Mouse (Mus musculus) kidney, adult 2 months (tissue): ENCODE measurements at regions not wholly inside any gene's neighbourhood (a gene's known extent, or its start where the extent isn't known, plus 50 kb on each side); places are given as distances from the start of the nearest gene placed in this dataset.

Source experiments
- DNase-seq: peaks from one replicate; pipeline ENCODE4 v3.0.0; 2021
- H3K27ac ChIP-seq: fragments of 200-500 bp; 2 replicates; pipeline ENCODE4 v1.5.1; 2012; ENCODE audit warnings: low read depth, low read length, control low read depth, inconsistent platforms; ENCODE audit not compliant: insufficient read depth
- H3K27me3 ChIP-seq: fragments of 200-500 bp; replicated peaks from 2 replicates; pipeline ENCODE4 v1.6.1; 2012; ENCODE audit warnings: mild to moderate bottlenecking, moderate library complexity, low read length, inconsistent platforms; ENCODE audit not compliant: control insufficient read depth, insufficient read depth
- H3K36me3 ChIP-seq: fragments of 200-500 bp; 2 replicates; pipeline ENCODE4 v1.6.1; 2012; ENCODE audit warnings: mild to moderate bottlenecking, moderate library complexity, low read length, inconsistent platforms; ENCODE audit not compliant: control insufficient read depth, insufficient read depth
- H3K4me1 ChIP-seq: fragments of 200-500 bp; 2 replicates; pipeline ENCODE4 v1.6.1; 2011; ENCODE audit warnings: low read length; ENCODE audit not compliant: control insufficient read depth, insufficient read depth
- H3K4me3 ChIP-seq: fragments of 200-500 bp; 2 replicates; pipeline ENCODE4 v1.5.1; 2011; ENCODE audit warnings: mild to moderate bottlenecking, low read depth, low read length, control low read depth; ENCODE audit not compliant: insufficient read depth
- CTCF ChIP-seq: fragments of 200-500 bp; conservative IDR thresholded peaks from 2 replicates; pipeline ENCODE4 v1.5.1; 2011; ENCODE audit warnings: low read depth, mild to moderate bottlenecking, control low read depth, low read length, moderate library complexity, mixed read lengths; ENCODE audit not compliant: insufficient read depth, insufficient read length
- POLR2A ChIP-seq: fragments of 200-500 bp; IDR thresholded peaks from one replicate; pipeline ENCODE4 v1.6.1; 2011; ENCODE audit warnings: low read depth, low read length, control low read depth
- WGBS: fragments of 180-500 bp; shearing (Covaris S2); methylation state at CpG from one replicate; pipeline ENCODE4 v1.1.7; 2018; 5-methylcytosine and 5-hydroxymethylcytosine counted together

DNA sequence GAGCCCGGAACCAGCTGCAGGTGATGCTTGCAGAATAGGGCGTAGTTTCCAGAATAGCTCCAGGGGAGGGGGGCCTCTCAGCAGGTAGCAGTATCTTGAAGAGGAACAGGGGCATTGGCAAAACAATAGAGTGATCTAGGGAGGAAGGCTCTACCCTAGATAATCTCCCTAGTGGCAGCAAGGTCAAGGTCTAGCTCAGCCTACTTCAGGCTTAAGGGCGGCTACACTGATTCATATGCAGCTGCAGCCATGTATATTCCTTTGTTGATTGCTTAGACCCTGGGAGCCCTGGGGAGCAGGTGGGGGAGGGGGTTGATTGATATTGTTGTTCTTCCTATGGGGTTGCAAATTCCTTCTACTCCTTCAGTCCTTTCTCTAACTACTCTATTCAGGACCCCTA lies 252.3 kb upstream of the Sema3a start:
- H3K4me1 ChIP-seq = no peaks in the 10 kb centered on the region
- TF ChIP-seq POLR2A (no peak), CTCF (no peak)
- no peak overlapping the region for H3K27ac ChIP-seq
- H3K4me3 ChIP-seq = no peak overlapping the region
- no peaks in the 10 kb centered on the region for H3K27me3 ChIP-seq
- DNase-seq = no peak
- 92% methylated on average over 3 of the region's 3 CpGs for WGBS
- H3K36me3 ChIP-seq = no peaks in the 10 kb centered on the region

DNA sequence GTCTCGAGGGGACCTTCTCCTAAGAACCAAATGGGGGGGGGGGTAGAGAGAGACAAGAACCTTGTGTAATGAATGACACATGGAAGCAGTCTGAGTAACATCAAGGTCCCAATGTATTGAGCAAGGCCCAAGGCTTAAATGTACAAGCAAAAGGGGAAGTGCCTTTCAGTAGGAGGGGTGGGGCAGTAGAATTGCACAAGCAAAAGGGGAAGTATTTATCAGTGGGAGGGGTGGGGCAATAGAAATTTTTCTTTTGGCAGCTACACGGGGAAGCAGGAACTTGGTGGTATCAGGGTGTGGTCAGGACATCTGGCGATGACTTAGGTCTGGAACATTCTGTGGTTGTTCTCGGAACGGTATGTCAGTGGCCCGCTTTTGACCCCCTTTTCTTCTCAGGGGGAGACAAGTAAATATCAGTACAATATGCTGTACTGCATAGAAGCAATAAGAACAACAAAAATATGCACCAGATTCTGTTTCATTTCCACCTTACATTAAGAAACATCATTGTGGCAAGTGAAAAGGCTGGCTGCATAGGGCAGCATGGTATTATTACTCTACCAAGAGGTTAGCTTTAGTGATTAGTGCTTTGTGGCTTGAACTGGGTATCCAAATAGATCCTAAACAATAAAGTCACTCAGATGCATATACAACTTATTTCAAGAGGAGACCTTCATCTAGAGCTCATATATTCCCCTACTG lies 247.5 kb upstream of the Sema3a start:
- Histone ChIP-seq H3K36me3 (no peaks in the 10 kb centered on the region), H3K27ac (no peak overlapping the region), H3K27me3 (no peaks in the 10 kb centered on the region), H3K4me3 (no peak overlapping the region), H3K4me1 (no peaks in the 10 kb centered on the region)
- TF ChIP-seq POLR2A = no peak
- no peak for TF ChIP-seq CTCF
- DNase-seq = no peak
- 87% methylated on average over 6 of the region's 6 CpGs for WGBS

DNA sequence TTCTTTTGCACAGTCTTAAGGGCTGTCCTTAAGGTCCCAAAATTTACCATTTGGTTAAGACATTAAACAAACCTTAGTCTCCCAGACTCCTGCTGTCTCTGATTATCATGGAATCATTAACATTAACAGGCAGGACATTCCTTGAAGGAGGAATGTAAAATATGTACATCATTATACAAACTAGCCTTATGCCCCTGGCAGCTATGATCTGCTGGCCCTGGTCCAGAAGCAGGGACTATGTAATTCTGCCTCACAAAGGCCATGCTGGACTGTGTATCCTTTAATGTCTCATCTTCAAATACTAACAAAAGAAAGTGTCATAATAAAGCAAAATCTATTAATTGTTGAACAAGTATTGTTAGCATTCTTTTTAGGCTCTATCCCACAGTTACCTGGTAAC lies 232.9 kb upstream of the Sema3a start:
- no peak overlapping the region for H3K4me3 ChIP-seq
- TF ChIP-seq POLR2A (no peak), CTCF (no peak)
- H3K4me1 ChIP-seq = no peaks in the 10 kb centered on the region
- H3K27ac ChIP-seq = no peak overlapping the region
- no peak for DNase-seq
- H3K36me3 ChIP-seq = no peaks in the 10 kb centered on the region
- no peaks in the 10 kb centered on the region for H3K27me3 ChIP-seq

DNA sequence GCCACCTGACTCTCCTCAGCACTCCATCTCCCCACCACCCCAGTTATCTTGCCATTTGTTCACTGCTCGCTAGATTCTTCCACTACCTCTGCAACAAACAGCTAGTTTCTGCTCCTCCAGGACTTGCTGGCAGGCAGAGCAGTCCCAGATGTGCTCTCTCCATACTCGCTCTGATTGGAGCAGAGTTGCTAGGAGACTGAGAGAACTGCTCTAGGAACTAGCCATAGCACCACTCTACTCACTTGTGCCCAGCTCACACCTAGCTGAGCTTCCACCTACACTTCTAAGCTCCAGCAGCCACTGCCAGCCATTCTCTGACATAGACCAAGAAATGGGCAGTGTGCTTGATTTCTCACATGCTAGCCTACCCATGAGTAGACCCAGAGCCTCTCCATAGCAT lies 230.6 kb upstream of the Sema3a start:
- H3K27me3 ChIP-seq = no peaks in the 10 kb centered on the region

DNA sequence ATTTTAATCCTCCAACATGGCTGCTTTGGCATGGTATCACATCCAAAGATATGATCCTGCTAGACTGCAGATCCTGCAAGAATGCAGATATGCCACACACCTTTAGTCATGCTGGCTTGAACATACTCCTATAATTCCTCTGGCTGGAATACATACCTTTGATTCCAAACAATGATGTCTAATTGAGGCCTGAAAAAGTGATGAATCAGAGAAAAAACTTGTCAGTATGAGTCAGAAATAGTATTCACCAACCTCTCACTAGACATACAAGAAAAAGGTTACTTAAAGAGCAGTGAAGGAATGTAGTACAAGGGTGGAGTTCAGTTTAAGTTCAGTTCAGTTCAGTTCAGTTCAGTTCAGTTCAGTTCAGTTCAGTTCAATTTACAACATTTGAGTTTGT lies 214.5 kb upstream of the Sema3a start:
- no peak overlapping the region for H3K4me3 ChIP-seq
- H3K4me1 ChIP-seq = no peaks in the 10 kb centered on the region
- H3K36me3 ChIP-seq = no peaks in the 10 kb centered on the region
- H3K27me3 ChIP-seq = no peaks in the 10 kb centered on the region
- no peak overlapping the region for H3K27ac ChIP-seq
- TF ChIP-seq CTCF (no peak), POLR2A (no peak)
- no peak for DNase-seq

More for the DNA sequence above, 230.6 kb upstream of the Sema3a start:
- Histone ChIP-seq H3K27ac (no peak overlapping the region), H3K4me3 (no peak overlapping the region), H3K4me1 (no peaks in the 10 kb centered on the region), H3K36me3 (no peaks in the 10 kb centered on the region)
- 54% methylated on average over 2 of the region's 2 CpGs for WGBS
- no peak for TF ChIP-seq CTCF
- no peak for TF ChIP-seq POLR2A
- no peak for DNase-seq

DNA sequence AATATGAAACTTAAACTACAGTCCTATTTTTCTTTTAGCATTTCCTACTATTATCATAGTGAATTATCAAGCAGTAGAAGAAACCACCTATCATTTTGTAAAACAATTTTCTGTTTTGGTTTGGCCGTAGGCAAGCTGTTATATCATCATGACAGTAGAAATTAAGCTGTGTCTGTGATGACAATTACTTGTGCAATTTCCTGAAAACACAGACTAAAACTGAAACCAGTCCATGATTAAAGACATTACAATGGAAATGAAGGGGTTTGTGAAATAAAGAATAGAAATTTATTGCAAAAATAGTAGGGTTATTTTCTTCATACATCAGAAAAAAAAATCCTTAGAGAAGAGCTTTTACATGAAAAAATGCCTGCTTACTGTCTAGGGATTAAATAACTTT lies 210.8 kb upstream of the Sema3a start:
- Histone ChIP-seq H3K36me3 (no peaks in the 10 kb centered on the region), H3K27ac (no peak overlapping the region), H3K4me3 (no peak overlapping the region), H3K27me3 (no peaks in the 10 kb centered on the region), H3K4me1 (no peaks in the 10 kb centered on the region)
- WGBS = 37% methylated on average over 1 of the region's 1 CpGs
- no peak for TF ChIP-seq CTCF
- no peak for TF ChIP-seq POLR2A
- DNase-seq = no peak

DNA sequence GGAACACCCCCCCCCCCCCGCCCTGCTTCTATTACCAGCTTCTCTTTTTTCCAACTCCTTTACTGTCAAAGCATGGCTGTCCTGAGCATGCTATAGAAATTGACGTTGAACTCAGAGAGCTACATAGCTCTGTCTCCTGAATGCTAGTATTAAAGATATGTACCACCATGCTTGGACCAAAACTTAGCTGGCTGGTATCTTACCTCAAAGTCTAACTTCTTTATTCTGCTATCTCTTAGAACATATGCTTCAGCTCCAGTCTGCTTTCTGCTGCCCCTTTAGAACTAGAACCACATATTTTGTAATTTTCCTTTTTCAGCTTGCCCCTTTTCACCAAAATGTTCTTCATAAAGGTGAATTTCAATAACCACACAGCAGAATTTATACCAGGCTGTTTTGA lies 205.9 kb upstream of the Sema3a start:
- H3K27ac ChIP-seq = no peak overlapping the region
- 88% methylated on average over 2 of the region's 2 CpGs for WGBS
- DNase-seq = no peak
- no peak overlapping the region for H3K4me3 ChIP-seq
- no peaks in the 10 kb centered on the region for H3K27me3 ChIP-seq
- TF ChIP-seq POLR2A (no peak), CTCF (no peak)
- no peaks in the 10 kb centered on the region for H3K36me3 ChIP-seq
- no peaks in the 10 kb centered on the region for H3K4me1 ChIP-seq

DNA sequence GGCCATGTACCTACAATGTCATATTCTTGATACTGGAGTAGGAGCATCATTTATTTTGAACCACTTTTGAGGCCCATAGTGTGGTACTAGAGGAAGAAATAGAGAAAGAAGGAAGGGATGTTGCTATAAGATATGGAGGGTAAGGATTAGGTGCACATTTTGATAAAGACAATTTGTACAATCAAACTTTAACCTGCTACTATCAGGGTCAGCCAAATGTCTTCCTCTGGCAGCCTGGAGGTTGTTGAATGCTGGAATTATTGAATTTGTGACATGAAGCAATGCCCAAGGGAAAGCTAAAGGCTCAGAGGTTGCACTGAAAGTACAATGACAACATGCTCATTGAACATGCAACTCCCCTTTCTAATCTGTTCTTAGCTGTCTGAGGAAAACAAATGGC lies 202.3 kb upstream of the Sema3a start:
- no peak for TF ChIP-seq POLR2A
- no peak for TF ChIP-seq CTCF
- Histone ChIP-seq H3K27me3 (no peaks in the 10 kb centered on the region), H3K27ac (no peak overlapping the region), H3K4me1 (no peaks in the 10 kb centered on the region), H3K4me3 (no peak overlapping the region), H3K36me3 (no peaks in the 10 kb centered on the region)
- no peak for DNase-seq
